22 mouse cellular contexts compared by ENCODE assay signal in the genomic region with DNA sequence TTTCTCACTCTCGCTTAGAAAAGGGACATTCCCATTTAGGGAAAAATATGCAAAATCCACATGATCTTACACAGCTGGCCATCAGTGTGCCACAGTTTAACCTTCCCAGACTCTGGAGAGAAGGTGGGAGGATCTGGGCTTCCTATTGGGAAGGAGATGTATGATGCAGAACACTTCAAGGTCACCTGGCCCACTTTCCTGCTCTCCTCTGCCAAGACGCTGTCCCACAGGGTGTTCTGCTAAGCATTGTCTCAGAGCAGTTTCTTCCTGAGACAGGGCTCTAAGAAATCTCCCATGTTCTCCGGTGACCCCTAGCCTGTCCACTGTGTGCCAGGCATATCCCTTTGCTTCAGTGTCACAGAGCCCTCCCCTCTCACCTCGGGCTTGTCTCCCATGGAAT.
DNase-seq lines count a peak whose midpoint lies in the region; ATAC-seq and TF ChIP-seq lines count a peak whose summit lies in the region.
"Had no signal": no experiment of that assay in that cellular context is flagged by ENCODE, and none has a peak within 500 bp of the region (broad histone marks: within the 10 kb centered on the region; RNA-seq: fewer than 3 reads in every experiment).

No protein-coding gene starts in this region.

- H3K4me2 ChIP-seq in intestine, embryonic 15.5 days (replicated peaks), result no peak overlapping the region
- no peak overlapping the region for H3K4me2 ChIP-seq in intestine, postnatal 0 days (replicated peaks; ENCODE audit: low read depth)
- H3K4me2 ChIP-seq in intestine, embryonic 16.5 days (ENCODE audit: low read depth, low read length), result no peak overlapping the region
- no peak overlapping the region for H3K4me2 ChIP-seq in stomach, embryonic 14.5 days (replicated peaks; ENCODE audit: low read depth, low read length)
- no peak overlapping the region for H3K4me2 ChIP-seq in stomach, postnatal 0 days (replicated peaks; ENCODE audit: low read depth)
- H3K4me2 ChIP-seq: embryonic facial prominence, embryonic 12.5 days; embryonic facial prominence, embryonic 15.5 days; heart, embryonic 11.5 days; hindbrain, embryonic 12.5 days; hindbrain, embryonic 15.5 days had no signal

- H3K9ac ChIP-seq in intestine, embryonic 15.5 days, result no peak overlapping the region
- H3K9ac ChIP-seq in intestine, postnatal 0 days (ENCODE audit: low read depth, low read length), result no peak overlapping the region
- no peak overlapping the region for H3K9ac ChIP-seq in intestine, embryonic 16.5 days (ENCODE audit: low read depth, low read length)
- H3K9ac ChIP-seq in stomach, embryonic 14.5 days (replicated peaks; ENCODE audit: low read depth, low read length), result no peak overlapping the region
- H3K9ac ChIP-seq in stomach, postnatal 0 days (ENCODE audit: low read length), result no peak overlapping the region
- H3K9ac ChIP-seq: embryonic facial prominence, embryonic 12.5 days; embryonic facial prominence, embryonic 15.5 days; forebrain, postnatal 0 days; hindbrain, embryonic 12.5 days; hindbrain, embryonic 15.5 days had no signal

- WGBS in intestine, embryonic 15.5 days, result 54% methylated on average over 4 of the region's 4 CpGs
- 75% methylated on average over 4 of the region's 4 CpGs for WGBS in intestine, postnatal 0 days
- 69% methylated on average over 4 of the region's 4 CpGs for WGBS in intestine, embryonic 16.5 days
- 69% methylated on average over 4 of the region's 4 CpGs for WGBS in stomach, embryonic 14.5 days
- 51% methylated on average over 4 of the region's 4 CpGs for WGBS in stomach, postnatal 0 days

- no peak for TF ChIP-seq CTCF in intestine, postnatal 0 days (IDR thresholded peaks at IDR 0.05; ENCODE audit: low read depth)
- TF ChIP-seq CTCF in stomach, postnatal 0 days (IDR thresholded peaks at IDR 0.05; ENCODE audit: low read depth), result no peak

- no peak for TF ChIP-seq EP300 in stomach, postnatal 0 days (optimal IDR thresholded peaks at IDR 0.05)

- no peak overlapping the region for H3K4me3 ChIP-seq in intestine, embryonic 15.5 days (replicated peaks)
- H3K4me3 ChIP-seq in intestine, postnatal 0 days (ENCODE audit: low read depth, low read length), result no peak overlapping the region
- H3K4me3 ChIP-seq in intestine, embryonic 16.5 days (ENCODE audit: low read length), result no peak overlapping the region
- H3K4me3 ChIP-seq in stomach, embryonic 14.5 days (ENCODE audit: low read depth, low read length), result no peak overlapping the region
- no peak overlapping the region for H3K4me3 ChIP-seq in stomach, postnatal 0 days (ENCODE audit: low read depth, low read length)
- H3K4me3 ChIP-seq: embryonic facial prominence, embryonic 12.5 days; embryonic facial prominence, embryonic 15.5 days; hindbrain, embryonic 12.5 days; hindbrain, embryonic 15.5 days had no signal

- H3K9me3 ChIP-seq in intestine, embryonic 15.5 days, result no peaks in the 10 kb centered on the region
- H3K9me3 ChIP-seq in intestine, postnatal 0 days (ENCODE audit: control insufficient read depth), result no peaks in the 10 kb centered on the region
- H3K9me3 ChIP-seq in intestine, embryonic 16.5 days (ENCODE audit: control insufficient read depth, low read length), result no peaks in the 10 kb centered on the region
- no peaks in the 10 kb centered on the region for H3K9me3 ChIP-seq in stomach, embryonic 14.5 days (ENCODE audit: control insufficient read depth, low read depth, low read length)
- no peaks in the 10 kb centered on the region for H3K9me3 ChIP-seq in stomach, postnatal 0 days (ENCODE audit: control insufficient read depth, low read length)
- H3K9me3 ChIP-seq: embryonic facial prominence, embryonic 12.5 days; embryonic facial prominence, embryonic 15.5 days; hindbrain, embryonic 12.5 days; hindbrain, embryonic 15.5 days had no signal

- H3K27ac ChIP-seq in intestine, embryonic 15.5 days, result no peak overlapping the region
- H3K27ac ChIP-seq in intestine, postnatal 0 days (ENCODE audit: low read depth, low read length), result no peak overlapping the region
- H3K27ac ChIP-seq in intestine, embryonic 16.5 days (ENCODE audit: low read length), result no peak overlapping the region
- H3K27ac ChIP-seq in stomach, embryonic 14.5 days (ENCODE audit: low read length), result no peak overlapping the region
- no peak overlapping the region for H3K27ac ChIP-seq in stomach, postnatal 0 days (replicated peaks)
- H3K27ac ChIP-seq: embryonic facial prominence, embryonic 12.5 days; embryonic facial prominence, embryonic 15.5 days; hindbrain, embryonic 12.5 days; hindbrain, embryonic 15.5 days had no signal

- peak; percentile 49; the same call in 1 of the 2 replicates for ATAC-seq in intestine, embryonic 15.5 days
- no peak for ATAC-seq in intestine, postnatal 0 days
- ATAC-seq in intestine, embryonic 16.5 days, result peak; percentile 36; the same call in 1 of the 2 replicates
- ATAC-seq in stomach, embryonic 14.5 days (ENCODE audit: insufficient number of reproducible peaks, insufficient read depth, low FRiP score, low read depth), result peak; percentile 42; the same call in 1 of the 2 replicates
- ATAC-seq in stomach, postnatal 0 days (ENCODE audit: low FRiP score, low TSS enrichment), result peak; percentile 35; the same call in 1 of the 2 replicates
- ATAC-seq: CD4-positive, CD25-positive, alpha-beta regulatory T cell, adult 4 months; forebrain, embryonic 14.5 days; forebrain, postnatal 0 days had no signal

- H3K36me3 ChIP-seq in intestine, embryonic 15.5 days, result no peaks in the 10 kb centered on the region
- 0 out of 2 replicates have a peak, but pooled peaks cover 4% of the 10 kb centered on the region for H3K36me3 ChIP-seq in intestine, postnatal 0 days (ENCODE audit: control insufficient read depth, insufficient read depth)
- H3K36me3 ChIP-seq in intestine, embryonic 16.5 days (ENCODE audit: control insufficient read depth, insufficient read depth, low read length), result peaks cover 7% of the 10 kb centered on the region; the same call in 1 of the 2 replicates
- H3K36me3 ChIP-seq in stomach, embryonic 14.5 days (ENCODE audit: control insufficient read depth, insufficient read depth, low read length), result no peaks in the 10 kb centered on the region
- no peaks in the 10 kb centered on the region; the same call in 1 of the 2 replicates for H3K36me3 ChIP-seq in stomach, postnatal 0 days (ENCODE audit: control insufficient read depth, insufficient read depth, low read length)

- DNase-seq in stomach, postnatal 0 days (ENCODE audit: low spot score), result no peak
- no peak for DNase-seq in retina, embryonic 14.5 days (ENCODE audit: low spot score)
- DNase-seq in adrenal gland, postnatal 36 days, result no peak
- no peak for DNase-seq in frontal cortex, postnatal 25 days (ENCODE audit: low spot score in 2 of 2)
- DNase-seq: adrenal gland, adult 2 months; adrenal gland, postnatal 14 days; cerebellum, adult 18-20 months; cerebellum, adult 9-10 months; cerebellum, postnatal 14 days; forebrain, postnatal 0 days; gastrocnemius, postnatal 25 days had no signal

- H3K4me1 ChIP-seq in intestine, embryonic 15.5 days (replicated peaks), result no peaks in the 10 kb centered on the region
- no peaks in the 10 kb centered on the region for H3K4me1 ChIP-seq in intestine, postnatal 0 days (replicated peaks; ENCODE audit: control insufficient read depth, insufficient read depth, low read length)
- no peaks in the 10 kb centered on the region for H3K4me1 ChIP-seq in intestine, embryonic 16.5 days (ENCODE audit: control insufficient read depth, insufficient read depth, low read length)
- no peaks in the 10 kb centered on the region for H3K4me1 ChIP-seq in stomach, embryonic 14.5 days (ENCODE audit: control insufficient read depth, insufficient read depth, low read length)
- H3K4me1 ChIP-seq in stomach, postnatal 0 days (replicated peaks; ENCODE audit: control insufficient read depth, insufficient read depth), result no peaks in the 10 kb centered on the region
- H3K4me1 ChIP-seq: embryonic facial prominence, embryonic 12.5 days; embryonic facial prominence, embryonic 15.5 days; hindbrain, embryonic 12.5 days; hindbrain, embryonic 15.5 days had no signal

- H3K27me3 ChIP-seq in intestine, embryonic 15.5 days (replicated peaks), result no peaks in the 10 kb centered on the region
- H3K27me3 ChIP-seq in intestine, postnatal 0 days (replicated peaks; ENCODE audit: control insufficient read depth, insufficient read depth, low read length), result no peaks in the 10 kb centered on the region
- H3K27me3 ChIP-seq in intestine, embryonic 16.5 days (replicated peaks; ENCODE audit: control insufficient read depth, insufficient read depth, low read length), result no peaks in the 10 kb centered on the region
- H3K27me3 ChIP-seq in stomach, embryonic 14.5 days (ENCODE audit: control insufficient read depth, insufficient read depth, low read length), result no peaks in the 10 kb centered on the region
- no peaks in the 10 kb centered on the region for H3K27me3 ChIP-seq in stomach, postnatal 0 days (ENCODE audit: control insufficient read depth, insufficient read depth, low read length)
- H3K27me3 ChIP-seq: embryonic facial prominence, embryonic 12.5 days; embryonic facial prominence, embryonic 15.5 days; hindbrain, embryonic 12.5 days; hindbrain, embryonic 15.5 days had no signal
